Mouse (Mus musculus) stomach, postnatal 0 days (tissue): ENCODE results near the gene Dlgap1.

Source experiments
- CTCF ChIP-seq: IDR thresholded peaks from 2 replicates; pipeline ENCODE4 v1.5.1; 2016; ENCODE audit warnings: antibody characterized with exemption, low read depth, mild to moderate bottlenecking, moderate library complexity
- EP300 ChIP-seq: optimal IDR thresholded peaks from 2 replicates; pipeline ENCODE3; 2016; ENCODE audit warnings: antibody characterized with exemption

GRCm38 (mm10) chr17:70809776-70810175, 840.9 kb downstream of the Dlgap1 start:
- TF ChIP-seq CTCF (no peak), EP300 (no peak)
